Mouse (Mus musculus) kidney, postnatal 10 days (tissue): Measurements from ENCODE around the gene Igdcc4.
A peak's percentile ranks its signal among the peaks of the same experiment; 100 is the strongest.

Experiments used
- DNase-seq: peaks from one replicate; pipeline ENCODE4 v3.0.0; 2021; ENCODE audit warnings: mixed read lengths

Gene Igdcc4

GRCm38 (mm10) chr9:65113694-65114093 lies 12.4 kb downstream of the Igdcc4 start:
- no peak for DNase-seq

GRCm38 (mm10) chr9:65115891-65116290 lies 14.6 kb downstream of the Igdcc4 start:
- DNase-seq: no peak

- no peak for DNase-seq
Observed at GRCm38 (mm10) chr9:65117516-65117915, 16.2 kb downstream of the Igdcc4 start.

GRCm38 (mm10) chr9:65120935-65121334 lies 19.6 kb downstream of the Igdcc4 start:
- peak; percentile 86 for DNase-seq

- DNase-seq: peak; percentile 51
Observed at GRCm38 (mm10) chr9:65122545-65122944, 21.3 kb downstream of the Igdcc4 start.

- peak; percentile 83 for DNase-seq
Observed at GRCm38 (mm10) chr9:65123552-65124168, 22.4 kb downstream of the Igdcc4 start.

GRCm38 (mm10) chr9:65128123-65128815 lies 27.0 kb downstream of the Igdcc4 start:
- peak; percentile 66 for DNase-seq

- DNase-seq: peak; percentile 56
Observed at GRCm38 (mm10) chr9:65131717-65132116, 30.4 kb downstream of the Igdcc4 start.

GRCm38 (mm10) chr9:65133739-65134138 lies 32.5 kb downstream of the Igdcc4 start:
- peak; percentile 88 for DNase-seq

- no peak for DNase-seq
Observed at GRCm38 (mm10) chr9:65135126-65135525, 33.8 kb downstream of the Igdcc4 start.

GRCm38 (mm10) chr9:65140491-65140890 lies 39.2 kb downstream of the Igdcc4 start:
- DNase-seq: no peak

- DNase-seq: peak; percentile 80
Observed at GRCm38 (mm10) chr9:65140936-65141305, 39.6 kb downstream of the Igdcc4 start, which contains the start of gene Igdcc3. Igdcc3 (plus strand) TSS chr9:65141189.

GRCm38 (mm10) chr9:65141306-65141975 lies 40.2 kb downstream of the Igdcc4 start:
- DNase-seq: peak; percentile 72

- DNase-seq: peak; percentile 67
Observed at GRCm38 (mm10) chr9:65141976-65142318, 40.7 kb downstream of the Igdcc4 start.

GRCm38 (mm10) chr9:65142399-65142798 lies 41.1 kb downstream of the Igdcc4 start:
- no peak for DNase-seq

- no peak for DNase-seq
Observed at GRCm38 (mm10) chr9:65146001-65146400, 44.7 kb downstream of the Igdcc4 start.

- DNase-seq: no peak
Observed at GRCm38 (mm10) chr9:65148507-65148906, 47.2 kb downstream of the Igdcc4 start.

GRCm38 (mm10) chr9:65152711-65153330 lies 51.5 kb downstream of the Igdcc4 start:
- DNase-seq: no peak

GRCm38 (mm10) chr9:65153331-65153711 lies 52.0 kb downstream of the Igdcc4 start:
- peak; percentile 61 for DNase-seq

- DNase-seq: peak; percentile 43
Observed at GRCm38 (mm10) chr9:65154692-65155455, 53.6 kb downstream of the Igdcc4 start.

GRCm38 (mm10) chr9:65156604-65157003 lies 55.3 kb downstream of the Igdcc4 start:
- DNase-seq: no peak

GRCm38 (mm10) chr9:65157631-65158030 lies 56.3 kb downstream of the Igdcc4 start:
- DNase-seq: no peak

- DNase-seq: no peak
Observed at GRCm38 (mm10) chr9:65161188-65161587, 59.9 kb downstream of the Igdcc4 start.
